Mouse (Mus musculus) liver, embryonic 11.5 days (tissue): Measurements from ENCODE around the gene Dydc2. TPM values are rescaled to one million over a fixed set of nuclear protein-coding genes. Genes with fewer than 3 reads are reported as not detected.

Experiments
- ATAC-seq: fragments of 200-750 bp; cut with Nextera tagmentation; replicated peaks from 2 replicates; pipeline ENCODE4 v1.8.0; 2017; ENCODE audit warnings: moderate number of reproducible peaks, mild to moderate bottlenecking, moderate TSS enrichment, moderate library complexity; ENCODE audit not compliant: low FRiP score
- DNase-seq: peaks from one replicate; pipeline ENCODE4 v3.0.0-alpha.2; 2017; ENCODE audit warnings: low spot score
- H3K27ac ChIP-seq: fragments of 300-500 bp; sonication (generic); 2 replicates; pipeline ENCODE4 v1.5.1; 2014; ENCODE audit warnings: mild to moderate bottlenecking, low read depth, low read length, control low read depth
- H3K27me3 ChIP-seq: fragments of 300-500 bp; sonication (generic); replicated peaks from 2 replicates; pipeline ENCODE4 v1.6.1; 2014; ENCODE audit warnings: low read length, mixed read lengths; ENCODE audit not compliant: control insufficient read depth, insufficient read depth
- H3K36me3 ChIP-seq: fragments of 300-500 bp; sonication (generic); 2 replicates; pipeline ENCODE4 v1.6.1; 2014; ENCODE audit warnings: mild to moderate bottlenecking, low read length, moderate library complexity, mixed read lengths; ENCODE audit not compliant: control insufficient read depth, insufficient read depth
- H3K4me1 ChIP-seq: fragments of 300-500 bp; sonication (generic); replicated peaks from 2 replicates; pipeline ENCODE4 v1.6.1; 2014; ENCODE audit warnings: low read length, mixed read lengths; ENCODE audit not compliant: control insufficient read depth, insufficient read depth
- H3K4me2 ChIP-seq: fragments of 300-500 bp; sonication (generic); 2 replicates; pipeline ENCODE4 v1.6.1; 2014; ENCODE audit warnings: mild to moderate bottlenecking, control low read depth, moderate library complexity
- H3K4me3 ChIP-seq: fragments of 300-500 bp; sonication (generic); 2 replicates; pipeline ENCODE4 v1.5.1; 2014; ENCODE audit warnings: low read depth, low read length, control low read depth
- H3K9ac ChIP-seq: fragments of 300-500 bp; sonication (generic); 2 replicates; pipeline ENCODE4 v1.6.1; 2014; ENCODE audit warnings: low read depth, low read length, control low read depth
- H3K9me3 ChIP-seq: fragments of 300-500 bp; sonication (generic); 2 replicates; pipeline ENCODE4 v1.6.1; 2016; ENCODE audit warnings: low read length, inconsistent platforms, mixed read lengths; ENCODE audit not compliant: control insufficient read depth
- WGBS: fragments of 180-500 bp; shearing (Covaris S2); extraction: QIAGEN DNeasy Blood & Tissue Kit; methylation state at CpG from one replicate; pipeline ENCODE4 v1.1.7; 2014; 5-methylcytosine and 5-hydroxymethylcytosine counted together
- polyA plus RNA-seq: library from polyadenylated mRNA; unstranded; fragments of >200 nt; fragmentation: Nextera tagmentation; extraction: Ambion mirVana; gene quantifications from 2 replicates; pipeline ENCODE4 v1.2.1, GENCODE M21; 2014

Dydc2 gene
- polyA plus RNA-seq, 1 experiment from 2014 or later: not detected

- DNase-seq (no peak), ATAC-seq (no peak)
- no peaks in the 10 kb centered on the region for H3K9me3 ChIP-seq
- WGBS: 84% methylated on average over 4 of the region's 4 CpGs
- H3K4me2 ChIP-seq: no peak overlapping the region
- H3K9ac ChIP-seq: no peak overlapping the region
- H3K4me3 ChIP-seq: no peak overlapping the region
- H3K36me3 ChIP-seq: no peaks in the 10 kb centered on the region; the same call in 1 of the 2 replicates
- no peaks in the 10 kb centered on the region for H3K27me3 ChIP-seq
- peaks cover 9% of the 10 kb centered on the region; the same call in 1 of the 2 replicates for H3K4me1 ChIP-seq
- H3K27ac ChIP-seq: no peak overlapping the region
Measured at GRCm38 (mm10) chr14:41000801-41001200, 68.2 kb downstream of the Dydc2 start.

GRCm38 (mm10) chr14:40999904-41000645 is 68.9 kb downstream of the Dydc2 start:
- Histone ChIP-seq H3K27ac (no peak overlapping the region), H3K4me2 (no peak overlapping the region), H3K9ac (no peak overlapping the region), H3K4me1 (peaks cover 5% of the 10 kb centered on the region; the same call in 1 of the 2 replicates), H3K9me3 (no peaks in the 10 kb centered on the region), H3K4me3 (no peak overlapping the region), H3K27me3 (no peaks in the 10 kb centered on the region), H3K36me3 (no peaks in the 10 kb centered on the region; the same call in 1 of the 2 replicates)
- ATAC-seq: no peak
- 78% methylated on average over 7 of the region's 7 CpGs for WGBS
- DNase-seq: no peak

Other genes starting within 250 kb of the Dydc2 start
- gene Sh2d4b, start 175.9 kb downstream of the Dydc2 start, polyA plus RNA-seq: 0.43 and 0.86 TPM in 2 replicates
- gene Tspan14, start 102.4 kb downstream of the Dydc2 start, polyA plus RNA-seq: 65.3 and 68.1 TPM in 2 replicates
- gene Fam213a, start 55.4 kb downstream of the Dydc2 start, polyA plus RNA-seq: 78.2 and 84.8 TPM in 2 replicates
- gene Dydc1, start 3.7 kb upstream of the Dydc2 start, polyA plus RNA-seq: not detected in 2 replicates
- 0.05 and 0.19 TPM in 2 replicates for gene Mat1a, start 35.8 kb upstream of the Dydc2 start, polyA plus RNA-seq
- gene Sftpa1, start 62.6 kb upstream of the Dydc2 start, polyA plus RNA-seq: not detected in 2 replicates
- gene Mbl1, start 82.2 kb upstream of the Dydc2 start, polyA plus RNA-seq: 6.7 and 8.0 TPM in 2 replicates
- gene Sftpd, start 115.9 kb upstream of the Dydc2 start, polyA plus RNA-seq: 0.08 TPM in 1 of 2 replicates, not detected in the other
- 0.10 TPM in 1 of 2 replicates, not detected in the other for gene Gm2832, start 209.6 kb upstream of the Dydc2 start, polyA plus RNA-seq